Mouse (Mus musculus): ENCODE data around the gene Nkg7. TPM values are rescaled to one million over a fixed set of nuclear protein-coding genes. Genes with fewer than 3 reads are reported as not detected.

The Nkg7 gene
- polyA plus RNA-seq, 1 experiment from 2014 or later, result not detected

- Histone ChIP-seq H3K27me3 (ENCODE audit: control insufficient read depth, insufficient read depth, low read length) (no peaks in the 10 kb centered on the region), H3K4me3 (ENCODE audit: low read depth, low read length) (peak overlapping the region; percentile 55), H3K36me3 (ENCODE audit: control insufficient read depth, insufficient read depth, low read length) (no peaks in the 10 kb centered on the region), H3K4me2 (peak overlapping the region; percentile 82), H3K9ac (ENCODE audit: low read length) (peak overlapping the region; percentile 53), H3K9me3 (ENCODE audit: control insufficient read depth, low read length) (no peaks in the 10 kb centered on the region), H3K27ac (ENCODE audit: low read depth, low read length) (peak overlapping the region; percentile 62; the same call in 1 of the 2 replicates), H3K4me1 (ENCODE audit: control insufficient read depth, insufficient read depth, low read length) (peaks cover 8% of the 10 kb centered on the region)
- 17% methylated on average over 9 of the region's 9 CpGs for WGBS
- DNase-seq (ENCODE audit: low spot score, missing footprints) (no peak), ATAC-seq (ENCODE audit: low FRiP score) (no peak)
Measured at GRCm38 (mm10) chr7:43442684-43443083, 5.8 kb downstream of the Nkg7 start.

- no peaks in the 10 kb centered on the region for H3K27me3 ChIP-seq (ENCODE audit: control insufficient read depth, insufficient read depth, low read length)
- DNase-seq (ENCODE audit: low spot score, missing footprints) (peak; percentile 98), ATAC-seq (ENCODE audit: low FRiP score) (peak; percentile 83)
- H3K27ac ChIP-seq (ENCODE audit: low read depth, low read length), result peak overlapping the region; percentile 62; the same call in 1 of the 2 replicates
- H3K4me1 ChIP-seq (ENCODE audit: control insufficient read depth, insufficient read depth, low read length), result peaks cover 8% of the 10 kb centered on the region
- H3K4me3 ChIP-seq (ENCODE audit: low read depth, low read length), result peak overlapping the region; percentile 55
- H3K9me3 ChIP-seq (ENCODE audit: control insufficient read depth, low read length), result no peaks in the 10 kb centered on the region
- H3K4me2 ChIP-seq, result peak overlapping the region; percentile 82
- H3K36me3 ChIP-seq (ENCODE audit: control insufficient read depth, insufficient read depth, low read length), result no peaks in the 10 kb centered on the region
- under 1% methylated on average over 36 of the region's 36 CpGs for WGBS
- H3K9ac ChIP-seq (ENCODE audit: low read length), result peak overlapping the region; percentile 53
Measured at GRCm38 (mm10) chr7:43443126-43443916, 6.4 kb downstream of the Nkg7 start.

GRCm38 (mm10) chr7:43443917-43444293 is 7.0 kb downstream of the Nkg7 start, which contains the start of the genes Etfb and Gm45233:
Gene Etfb, plus strand, starts transcription at chr7:43444083.
Gene Gm45233, plus strand, starts transcription at chr7:43444128.
- H3K9me3 ChIP-seq (ENCODE audit: control insufficient read depth, low read length), result no peaks in the 10 kb centered on the region
- ATAC-seq (ENCODE audit: low FRiP score) (peak; percentile 97), DNase-seq (ENCODE audit: low spot score, missing footprints) (no peak)
- peak within 1 kb of the TSS; percentile 55 for H3K4me3 ChIP-seq (ENCODE audit: low read depth, low read length)
- H3K4me1 ChIP-seq (ENCODE audit: control insufficient read depth, insufficient read depth, low read length), result peaks cover 8% of the 10 kb centered on the region
- peak within 1 kb of the TSS; percentile 62; the same call in 1 of the 2 replicates for H3K27ac ChIP-seq (ENCODE audit: low read depth, low read length)
- no peaks in the 10 kb centered on the region for H3K27me3 ChIP-seq (ENCODE audit: control insufficient read depth, insufficient read depth, low read length)
- H3K36me3 ChIP-seq (ENCODE audit: control insufficient read depth, insufficient read depth, low read length), result no peaks in the 10 kb centered on the region
- peak within 1 kb of the TSS; percentile 53 for H3K9ac ChIP-seq (ENCODE audit: low read length)
- H3K4me2 ChIP-seq, result peak within 1 kb of the TSS; percentile 82
- under 1% methylated on average over 27 of the region's 27 CpGs for WGBS

- H3K9ac ChIP-seq (ENCODE audit: low read length), result no peak overlapping the region
- H3K4me3 ChIP-seq (ENCODE audit: low read depth, low read length), result no peak overlapping the region
- no peaks in the 10 kb centered on the region; the same call in 1 of the 2 replicates for H3K36me3 ChIP-seq (ENCODE audit: control insufficient read depth, insufficient read depth, low read length)
- peaks cover 5% of the 10 kb centered on the region for H3K4me1 ChIP-seq (ENCODE audit: control insufficient read depth, insufficient read depth, low read length)
- H3K27ac ChIP-seq (ENCODE audit: low read depth, low read length), result no peak overlapping the region
- DNase-seq (ENCODE audit: low spot score, missing footprints), result peak; percentile 35
- H3K27me3 ChIP-seq (ENCODE audit: control insufficient read depth, insufficient read depth, low read length), result no peaks in the 10 kb centered on the region
- 91% methylated on average over 4 of the region's 4 CpGs for WGBS
- no peaks in the 10 kb centered on the region for H3K9me3 ChIP-seq (ENCODE audit: control insufficient read depth, low read length)
- ATAC-seq (ENCODE audit: low FRiP score), result no peak
- no peak overlapping the region for H3K4me2 ChIP-seq
Measured at GRCm38 (mm10) chr7:43447801-43448200, 10.9 kb downstream of the Nkg7 start.

- no peak overlapping the region for H3K4me2 ChIP-seq
- peaks cover 5% of the 10 kb centered on the region for H3K4me1 ChIP-seq (ENCODE audit: control insufficient read depth, insufficient read depth, low read length)
- H3K9ac ChIP-seq (ENCODE audit: low read length), result no peak overlapping the region
- H3K27me3 ChIP-seq (ENCODE audit: control insufficient read depth, insufficient read depth, low read length), result no peaks in the 10 kb centered on the region
- no peak overlapping the region for H3K27ac ChIP-seq (ENCODE audit: low read depth, low read length)
- ATAC-seq (ENCODE audit: low FRiP score) (no peak), DNase-seq (ENCODE audit: low spot score, missing footprints) (no peak)
- H3K9me3 ChIP-seq (ENCODE audit: control insufficient read depth, low read length), result no peaks in the 10 kb centered on the region
- H3K36me3 ChIP-seq (ENCODE audit: control insufficient read depth, insufficient read depth, low read length), result peaks cover 2% of the 10 kb centered on the region; the same call in 1 of the 2 replicates
- WGBS, result 95% methylated on average over 2 of the region's 3 CpGs
- H3K4me3 ChIP-seq (ENCODE audit: low read depth, low read length), result no peak overlapping the region
Measured at GRCm38 (mm10) chr7:43448246-43448645, 11.4 kb downstream of the Nkg7 start.

- DNase-seq (ENCODE audit: low spot score, missing footprints) (no peak), ATAC-seq (ENCODE audit: low FRiP score) (no peak)
- Histone ChIP-seq H3K9ac (ENCODE audit: low read length) (no peak overlapping the region), H3K4me2 (no peak overlapping the region), H3K4me3 (ENCODE audit: low read depth, low read length) (no peak overlapping the region), H3K27ac (ENCODE audit: low read depth, low read length) (no peak overlapping the region), H3K4me1 (ENCODE audit: control insufficient read depth, insufficient read depth, low read length) (peaks cover under 1% of the 10 kb centered on the region; the same call in 1 of the 2 replicates), H3K9me3 (ENCODE audit: control insufficient read depth, low read length) (no peaks in the 10 kb centered on the region), H3K27me3 (ENCODE audit: control insufficient read depth, insufficient read depth, low read length) (no peaks in the 10 kb centered on the region), H3K36me3 (ENCODE audit: control insufficient read depth, insufficient read depth, low read length) (peaks cover 2% of the 10 kb centered on the region; the same call in 1 of the 2 replicates)
- WGBS, result 98% methylated on average over 2 of the region's 2 CpGs
Measured at GRCm38 (mm10) chr7:43449811-43450210, 12.9 kb downstream of the Nkg7 start.

GRCm38 (mm10) chr7:43451726-43452125 is 14.9 kb downstream of the Nkg7 start:
- H3K9me3 ChIP-seq (ENCODE audit: control insufficient read depth, low read length), result no peaks in the 10 kb centered on the region
- WGBS, result 97% methylated on average over 11 of the region's 11 CpGs
- H3K4me3 ChIP-seq (ENCODE audit: low read depth, low read length), result no peak overlapping the region
- ATAC-seq (ENCODE audit: low FRiP score), result no peak
- H3K27me3 ChIP-seq (ENCODE audit: control insufficient read depth, insufficient read depth, low read length), result no peaks in the 10 kb centered on the region
- no peak for DNase-seq (ENCODE audit: low spot score, missing footprints)
- H3K4me2 ChIP-seq, result no peak overlapping the region
- H3K27ac ChIP-seq (ENCODE audit: low read depth, low read length), result no peak overlapping the region
- H3K9ac ChIP-seq (ENCODE audit: low read length), result no peak overlapping the region
- no peaks in the 10 kb centered on the region for H3K4me1 ChIP-seq (ENCODE audit: control insufficient read depth, insufficient read depth, low read length)
- H3K36me3 ChIP-seq (ENCODE audit: control insufficient read depth, insufficient read depth, low read length), result peaks cover 2% of the 10 kb centered on the region; the same call in 1 of the 2 replicates

- H3K27ac ChIP-seq (ENCODE audit: low read depth, low read length), result no peak overlapping the region
- ATAC-seq (ENCODE audit: low FRiP score) (peak; percentile 41; the same call in 1 of the 2 replicates), DNase-seq (ENCODE audit: low spot score, missing footprints) (no peak)
- no peaks in the 10 kb centered on the region for H3K4me1 ChIP-seq (ENCODE audit: control insufficient read depth, insufficient read depth, low read length)
- H3K4me2 ChIP-seq, result no peak overlapping the region
- H3K9me3 ChIP-seq (ENCODE audit: control insufficient read depth, low read length), result no peaks in the 10 kb centered on the region
- H3K27me3 ChIP-seq (ENCODE audit: control insufficient read depth, insufficient read depth, low read length), result no peaks in the 10 kb centered on the region
- 33% methylated on average over 4 of the region's 4 CpGs for WGBS
- no peak overlapping the region for H3K9ac ChIP-seq (ENCODE audit: low read length)
- H3K36me3 ChIP-seq (ENCODE audit: control insufficient read depth, insufficient read depth, low read length), result peaks cover 2% of the 10 kb centered on the region; the same call in 1 of the 2 replicates
- no peak overlapping the region for H3K4me3 ChIP-seq (ENCODE audit: low read depth, low read length)
Measured at GRCm38 (mm10) chr7:43452609-43453008, 15.7 kb downstream of the Nkg7 start.
